23 mouse cellular contexts compared by ENCODE assay signal in genomic region chr16:30118876-30119275, GRCm38 (mm10). TPM values are rescaled to one million over a fixed set of nuclear protein-coding genes. Genes with fewer than 3 reads are reported as not detected.
DNase-seq lines count a peak whose midpoint lies in the region; ATAC-seq lines count a peak whose summit lies in the region.
"Had no signal": no experiment of that assay in that cellular context is flagged by ENCODE, and none has a peak within 500 bp of the region (broad histone marks: within the 10 kb centered on the region; RNA-seq: fewer than 3 reads in every experiment).

No protein-coding gene starts in this region.

- H3K27me3 ChIP-seq in kidney, embryonic 15.5 days: peaks cover 23% of the 10 kb centered on the region; the same call in 1 of the 2 replicates
- H3K27me3 ChIP-seq: Patski had no signal

- no peaks in the 10 kb centered on the region for H3K9me3 ChIP-seq in kidney, embryonic 15.5 days (replicated peaks)
- H3K9me3 ChIP-seq: embryonic facial prominence, embryonic 10.5 days; embryonic facial prominence, embryonic 12.5 days; forebrain, embryonic 13.5 days; forebrain, embryonic 15.5 days; G1E had no signal

- no peaks in the 10 kb centered on the region for H3K36me3 ChIP-seq in kidney, embryonic 15.5 days
- H3K36me3 ChIP-seq: embryonic facial prominence, embryonic 10.5 days; embryonic facial prominence, embryonic 12.5 days; forebrain, embryonic 15.5 days; G1E had no signal

- H3K4me2 ChIP-seq in kidney, embryonic 15.5 days: no peak overlapping the region
- H3K4me2 ChIP-seq: embryonic facial prominence, embryonic 12.5 days; forebrain, embryonic 13.5 days; forebrain, embryonic 15.5 days had no signal

- no peak for ATAC-seq in kidney, embryonic 15.5 days (replicated peaks; ENCODE audit: low FRiP score)
- ATAC-seq: activated CD4-positive, CD25-positive, alpha-beta regulatory T cell, adult 4 months; CD4-positive, CD25-positive, alpha-beta regulatory T cell, adult 4 months; forebrain, embryonic 13.5 days; forebrain, embryonic 15.5 days; Patski had no signal

- no peak overlapping the region for H3K27ac ChIP-seq in kidney, embryonic 15.5 days
- H3K27ac ChIP-seq: embryonic facial prominence, embryonic 10.5 days; embryonic facial prominence, embryonic 12.5 days; forebrain, embryonic 13.5 days; forebrain, embryonic 15.5 days had no signal

- H3K4me1 ChIP-seq in kidney, embryonic 15.5 days: peaks cover 51% of the 10 kb centered on the region

- peak; percentile 34 for DNase-seq in kidney, adult 11 months
- DNase-seq in kidney, adult 18-20 months: no peak
- peak; percentile 30 to 37 for DNase-seq in kidney, adult 8-10 months
- no peak for DNase-seq in kidney, postnatal 4 days
- peak; percentile 35 to 36 for DNase-seq in kidney, postnatal 36 days
- DNase-seq: adrenal gland, adult 8-10 months; adrenal gland, postnatal 14 days; adrenal gland, postnatal 36 days; B cell, adult 2 months; cerebellum, adult 11-12 months; cerebellum, adult 2 months; cerebellum, adult 9-10 months; cerebellum, postnatal 10 days; cerebellum, postnatal 25 days had no signal

- 85% methylated on average over 5 of the region's 5 CpGs for WGBS in kidney, embryonic 15.5 days

- H3K9ac ChIP-seq in kidney, embryonic 15.5 days: no peak overlapping the region
- H3K9ac ChIP-seq: embryonic facial prominence, embryonic 12.5 days; forebrain, embryonic 13.5 days; forebrain, embryonic 15.5 days had no signal

- no peak overlapping the region for H3K4me3 ChIP-seq in kidney, embryonic 15.5 days (replicated peaks)
- H3K4me3 ChIP-seq: embryonic facial prominence, embryonic 10.5 days; embryonic facial prominence, embryonic 12.5 days; forebrain, embryonic 13.5 days; forebrain, embryonic 15.5 days had no signal

RNA-seq across cellular contexts. Expression of gene Hes1, which starts 54.7 kb away (rescaled TPM):
- polyA plus RNA-seq in kidney, embryonic 15.5 days (2015; fragmentation: Nextera tagmentation; extraction: Ambion mirVana): 57.4 and 63.3 TPM in 2 replicates
- polyA plus RNA-seq: activated CD4-positive, CD25-positive, alpha-beta regulatory T cell, adult 4 months had no signal

Comparison
In these comparisons a context has a peak if more than half of its experiments do, and no peak if none do; other contexts are left out.
1. DNase-seq: peak in kidney, adult 11 months (single experiment), kidney, adult 8-10 months (2 of 2) and kidney, postnatal 36 days (2 of 2); none in kidney, adult 18-20 months (single experiment) and kidney, postnatal 4 days (0 of 2).